Mouse (Mus musculus) brain, embryonic 14.5 days (tissue): ENCODE measurements at regions not wholly inside any gene's neighbourhood (a gene's known extent, or its start where the extent isn't known, plus 50 kb on each side); places are given as distances from the start of the nearest gene placed in this dataset.

Experiments used
- CTCF ChIP-seq: fragments of 200-500 bp; IDR thresholded peaks from 2 replicates; pipeline ENCODE4 v1.5.1; 2012; ENCODE audit warnings: inconsistent platforms, mild to moderate bottlenecking, moderate library complexity, borderline replicate concordance; ENCODE audit not compliant: insufficient read depth, insufficient read length; ENCODE audit errors: extremely low read depth
- POLR2A ChIP-seq: fragments of 200-500 bp; IDR thresholded peaks from 2 replicates; pipeline ENCODE4 v1.6.1; 2012; ENCODE audit warnings: mild to moderate bottlenecking, inconsistent platforms, borderline replicate concordance; ENCODE audit not compliant: poor library complexity, insufficient read depth, insufficient read length, severe bottlenecking; ENCODE audit errors: extremely low read depth

GRCm38 (mm10) chr14:46224421-46224950 lies 154.7 kb upstream of the Gm15217 start:
- TF ChIP-seq CTCF = no peak
- TF ChIP-seq POLR2A = no peak
